Mouse (Mus musculus) lung, embryonic 15.5 days (tissue): Measurements from ENCODE around the gene Inf2. TPM values are rescaled to one million over a fixed set of nuclear protein-coding genes. Genes with fewer than 3 reads are reported as not detected.
A peak's percentile ranks its signal among the peaks of the same experiment; 100 is the strongest.

ENCODE experiments used
- ATAC-seq: fragments of 200-750 bp; cut with Nextera tagmentation; 2 replicates; pipeline ENCODE4 v1.8.0; 2017; ENCODE audit warnings: moderate number of reproducible peaks, borderline replicate concordance; ENCODE audit not compliant: low FRiP score, low TSS enrichment; ENCODE audit errors: extremely low read depth
- H3K27ac ChIP-seq: fragments of 300-500 bp; sonication (generic); 2 replicates; pipeline ENCODE4 v1.5.1; 2015; ENCODE audit warnings: moderate library complexity, mild to moderate bottlenecking, inconsistent platforms
- H3K27me3 ChIP-seq: fragments of 300-500 bp; sonication (generic); 2 replicates; pipeline ENCODE4 v1.6.1; 2015; ENCODE audit warnings: inconsistent platforms
- H3K36me3 ChIP-seq: fragments of 300-500 bp; sonication (generic); 2 replicates; pipeline ENCODE4 v1.6.1; 2015; ENCODE audit warnings: inconsistent platforms
- H3K4me1 ChIP-seq: fragments of 300-500 bp; sonication (generic); 2 replicates; pipeline ENCODE4 v1.6.1; 2015; ENCODE audit warnings: inconsistent platforms
- H3K4me2 ChIP-seq: fragments of 300-500 bp; sonication (generic); 2 replicates; pipeline ENCODE4 v1.6.1; 2015; ENCODE audit warnings: inconsistent platforms, mild to moderate bottlenecking, moderate library complexity
- H3K4me3 ChIP-seq: fragments of 300-500 bp; sonication (generic); 2 replicates; pipeline ENCODE4 v1.5.1; 2015; ENCODE audit warnings: mild to moderate bottlenecking, inconsistent platforms
- H3K9ac ChIP-seq: fragments of 300-500 bp; sonication (generic); 2 replicates; pipeline ENCODE4 v1.6.1; 2015; ENCODE audit warnings: inconsistent platforms
- H3K9me3 ChIP-seq: fragments of 300-500 bp; sonication (generic); 2 replicates; pipeline ENCODE4 v1.6.1; 2016; ENCODE audit warnings: inconsistent platforms
- WGBS: fragments of 180-500 bp; shearing (Covaris S2); methylation state at CpG from one replicate; pipeline ENCODE4 v1.1.7; 2015; 5-methylcytosine and 5-hydroxymethylcytosine counted together
- polyA plus RNA-seq: library from polyadenylated mRNA; unstranded; fragments of >200 nt; fragmentation: Nextera tagmentation; extraction: Ambion mirVana; gene quantifications from 2 replicates; pipeline ENCODE4 v1.2.1, GENCODE M21; 2015

The Inf2 gene
- polyA plus RNA-seq, 1 experiment from 2014 or later: 3.7 TPM

DNA sequence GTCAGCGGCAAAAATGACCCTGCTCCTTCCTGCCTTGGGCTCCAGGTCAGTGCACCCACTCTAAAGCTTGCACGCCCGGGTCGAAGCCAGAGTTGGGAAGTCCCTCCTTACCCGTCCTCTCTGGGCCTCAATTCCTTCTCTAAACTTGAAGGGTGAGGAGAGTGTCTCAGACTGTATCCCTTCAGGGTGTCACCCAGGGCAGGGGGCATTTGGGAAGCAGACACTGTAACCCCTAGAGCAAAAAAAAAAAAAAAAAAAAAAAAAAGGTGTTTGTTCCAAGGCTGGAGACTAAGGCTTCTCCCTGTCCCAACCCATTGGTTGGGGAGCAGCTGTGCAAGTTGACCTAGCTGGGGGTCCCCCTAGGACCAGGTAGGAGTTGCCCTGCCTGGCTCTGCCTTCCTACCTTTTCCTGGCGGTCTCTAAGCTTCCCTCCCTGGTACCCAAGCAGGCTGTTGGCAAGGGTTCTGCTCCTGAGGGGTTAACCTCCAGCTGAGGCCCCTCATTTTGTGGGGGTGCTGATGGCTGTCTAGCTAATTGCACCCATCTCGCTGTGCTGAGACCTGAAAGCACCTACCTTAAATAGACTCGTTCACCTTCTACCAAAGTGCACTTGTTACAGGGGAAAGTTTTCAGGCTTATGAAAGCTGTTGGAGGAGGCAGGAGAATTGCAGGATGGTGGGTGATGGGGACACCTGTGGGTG is 1.1 kb downstream of the Inf2 start:
- H3K9me3 ChIP-seq: no peaks in the 10 kb centered on the region
- H3K27ac ChIP-seq: no peak overlapping the region
- peaks cover 59% of the 10 kb centered on the region for H3K4me1 ChIP-seq
- no peak; the same call in 1 of the 2 replicates for ATAC-seq
- peak overlapping the region; percentile 93 for H3K4me2 ChIP-seq
- WGBS: 53% methylated on average over 8 of the region's 8 CpGs
- H3K4me3 ChIP-seq: peak overlapping the region; percentile 52
- peak overlapping the region; percentile 54; the same call in 1 of the 2 replicates for H3K9ac ChIP-seq
- H3K27me3 ChIP-seq: 0 out of 2 replicates have a peak, but pooled peaks cover 3% of the 10 kb centered on the region
- no peaks in the 10 kb centered on the region for H3K36me3 ChIP-seq

GRCm38 (mm10) chr12:112590566-112591239 is 2.1 kb downstream of the Inf2 start:
- Histone ChIP-seq H3K27ac (no peak overlapping the region), H3K27me3 (0 out of 2 replicates have a peak, but pooled peaks cover 3% of the 10 kb centered on the region), H3K4me1 (peaks cover 69% of the 10 kb centered on the region), H3K9ac (no peak overlapping the region), H3K4me2 (no peak overlapping the region), H3K4me3 (no peak overlapping the region), H3K9me3 (no peaks in the 10 kb centered on the region), H3K36me3 (no peaks in the 10 kb centered on the region)
- no peak for ATAC-seq
- 59% methylated on average over 8 of the region's 8 CpGs for WGBS

DNA sequence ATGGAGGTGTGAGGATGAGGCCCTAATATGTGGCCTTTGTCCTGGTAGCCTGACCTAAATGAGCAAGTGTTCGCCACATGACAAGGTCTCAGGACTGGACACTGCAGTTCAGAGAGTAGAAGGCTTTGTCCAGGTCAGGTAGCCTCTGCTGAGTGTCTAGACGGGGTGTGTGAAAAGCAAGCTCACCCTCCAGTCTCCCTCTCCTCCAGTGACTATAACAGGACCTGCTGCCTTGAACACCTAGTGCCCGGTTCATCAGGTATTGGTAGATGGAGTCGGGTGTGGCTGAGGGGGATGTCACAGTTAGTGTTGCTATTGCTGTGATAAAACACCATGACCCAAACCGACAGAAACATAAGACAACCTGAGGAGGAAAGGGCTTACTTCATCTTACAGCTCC is 2.7 kb downstream of the Inf2 start:
- Histone ChIP-seq H3K9me3 (no peaks in the 10 kb centered on the region), H3K4me3 (no peak overlapping the region), H3K4me2 (no peak overlapping the region), H3K27ac (no peak overlapping the region), H3K9ac (no peak overlapping the region), H3K4me1 (peaks cover 72% of the 10 kb centered on the region), H3K36me3 (no peaks in the 10 kb centered on the region), H3K27me3 (0 out of 2 replicates have a peak, but pooled peaks cover 3% of the 10 kb centered on the region)
- no peak for ATAC-seq
- 84% methylated on average over 5 of the region's 5 CpGs for WGBS

DNA sequence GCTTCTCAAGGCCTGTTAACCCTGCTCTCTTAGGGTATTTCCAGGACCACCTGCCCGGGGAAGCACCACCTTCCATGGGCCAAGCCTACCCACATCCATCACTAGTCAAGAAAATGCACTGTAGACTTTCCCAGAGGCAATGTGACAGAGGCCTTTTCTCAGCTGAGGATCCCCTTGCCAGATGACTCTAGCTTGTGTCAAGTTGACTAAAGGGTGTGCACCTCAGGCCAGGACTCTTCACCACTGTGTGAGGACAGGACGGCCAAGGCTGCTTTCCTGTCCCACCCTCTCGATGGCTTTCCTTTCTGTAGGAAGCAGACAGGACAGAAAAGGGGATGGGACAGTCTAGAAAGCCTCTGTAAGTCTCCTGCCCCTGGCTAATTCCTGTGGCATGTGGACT is 3.1 kb downstream of the Inf2 start:
- no peak for ATAC-seq
- Histone ChIP-seq H3K4me3 (no peak overlapping the region), H3K9me3 (no peaks in the 10 kb centered on the region), H3K9ac (no peak overlapping the region), H3K27ac (no peak overlapping the region), H3K27me3 (0 out of 2 replicates have a peak, but pooled peaks cover 3% of the 10 kb centered on the region), H3K4me2 (no peak overlapping the region), H3K4me1 (peaks cover 72% of the 10 kb centered on the region), H3K36me3 (no peaks in the 10 kb centered on the region)
- WGBS: 72% methylated on average over 3 of the region's 3 CpGs

GRCm38 (mm10) chr12:112592985-112593734 is 4.6 kb downstream of the Inf2 start:
- H3K36me3 ChIP-seq: no peaks in the 10 kb centered on the region
- H3K9me3 ChIP-seq: no peaks in the 10 kb centered on the region
- no peak for ATAC-seq
- no peak overlapping the region; the same call in 1 of the 2 replicates for H3K4me2 ChIP-seq
- no peaks in the 10 kb centered on the region for H3K27me3 ChIP-seq
- no peak overlapping the region for H3K9ac ChIP-seq
- peak overlapping the region; percentile 42 for H3K27ac ChIP-seq
- no peak overlapping the region for H3K4me3 ChIP-seq
- 54% methylated on average over 21 of the region's 21 CpGs for WGBS
- H3K4me1 ChIP-seq: peaks cover 60% of the 10 kb centered on the region

GRCm38 (mm10) chr12:112593951-112594915 is 5.6 kb downstream of the Inf2 start:
- Histone ChIP-seq H3K4me2 (no peak overlapping the region), H3K36me3 (no peaks in the 10 kb centered on the region), H3K9ac (no peak overlapping the region), H3K4me1 (peaks cover 59% of the 10 kb centered on the region), H3K9me3 (no peaks in the 10 kb centered on the region), H3K4me3 (no peak overlapping the region), H3K27me3 (no peaks in the 10 kb centered on the region), H3K27ac (peak overlapping the region; percentile 79)
- WGBS: 46% methylated on average over 16 of the region's 16 CpGs
- ATAC-seq: peak; percentile 11; the same call in 1 of the 2 replicates

GRCm38 (mm10) chr12:112594989-112595388 is 6.4 kb downstream of the Inf2 start:
- no peaks in the 10 kb centered on the region for H3K9me3 ChIP-seq
- H3K4me3 ChIP-seq: no peak overlapping the region
- H3K4me1 ChIP-seq: peaks cover 52% of the 10 kb centered on the region
- no peak overlapping the region for H3K4me2 ChIP-seq
- H3K36me3 ChIP-seq: no peaks in the 10 kb centered on the region
- ATAC-seq: no peak
- no peaks in the 10 kb centered on the region for H3K27me3 ChIP-seq
- WGBS: 31% methylated on average over 4 of the region's 4 CpGs
- peak overlapping the region; percentile 79 for H3K27ac ChIP-seq
- no peak overlapping the region for H3K9ac ChIP-seq

DNA sequence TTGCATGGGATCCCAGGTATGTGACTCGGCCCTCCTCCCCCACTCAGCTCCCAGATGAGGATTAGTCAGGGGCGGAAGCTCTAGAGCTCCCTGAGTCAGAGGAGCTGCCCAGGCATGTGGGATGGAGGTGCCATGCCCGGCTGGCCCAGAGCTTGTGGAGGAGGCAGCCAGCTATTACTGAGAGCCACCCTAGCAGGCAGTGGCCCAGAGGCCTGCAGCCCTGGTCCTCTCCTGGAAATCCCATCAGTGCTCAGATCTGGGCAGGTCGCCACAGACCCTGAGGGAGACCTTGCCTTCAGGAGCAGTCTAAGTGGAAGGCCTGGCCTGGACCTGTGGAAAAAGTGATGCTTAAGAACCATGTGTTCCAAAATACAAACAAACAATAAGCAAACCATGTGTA is 7.0 kb downstream of the Inf2 start:
- Histone ChIP-seq H3K9ac (no peak overlapping the region), H3K27ac (peak overlapping the region; percentile 79)

GRCm38 (mm10) chr12:112596454-112596853 is 7.9 kb downstream of the Inf2 start:
- H3K27me3 ChIP-seq: no peaks in the 10 kb centered on the region
- H3K36me3 ChIP-seq: no peaks in the 10 kb centered on the region
- H3K9ac ChIP-seq: no peak overlapping the region; the same call in 1 of the 2 replicates
- H3K4me1 ChIP-seq: peaks cover 50% of the 10 kb centered on the region
- H3K27ac ChIP-seq: no peak overlapping the region
- no peak overlapping the region for H3K4me2 ChIP-seq
- no peak overlapping the region for H3K4me3 ChIP-seq
- no peak for ATAC-seq
- H3K9me3 ChIP-seq: no peaks in the 10 kb centered on the region
- WGBS: 57% methylated on average over 9 of the region's 9 CpGs

More for the DNA sequence above, 7.0 kb downstream of the Inf2 start:
- H3K36me3 ChIP-seq: no peaks in the 10 kb centered on the region
- peaks cover 50% of the 10 kb centered on the region for H3K4me1 ChIP-seq
- WGBS: 69% methylated on average over 4 of the region's 4 CpGs
- H3K9me3 ChIP-seq: no peaks in the 10 kb centered on the region
- no peak for ATAC-seq
- no peaks in the 10 kb centered on the region for H3K27me3 ChIP-seq
- no peak overlapping the region for H3K4me3 ChIP-seq
- no peak overlapping the region for H3K4me2 ChIP-seq

DNA sequence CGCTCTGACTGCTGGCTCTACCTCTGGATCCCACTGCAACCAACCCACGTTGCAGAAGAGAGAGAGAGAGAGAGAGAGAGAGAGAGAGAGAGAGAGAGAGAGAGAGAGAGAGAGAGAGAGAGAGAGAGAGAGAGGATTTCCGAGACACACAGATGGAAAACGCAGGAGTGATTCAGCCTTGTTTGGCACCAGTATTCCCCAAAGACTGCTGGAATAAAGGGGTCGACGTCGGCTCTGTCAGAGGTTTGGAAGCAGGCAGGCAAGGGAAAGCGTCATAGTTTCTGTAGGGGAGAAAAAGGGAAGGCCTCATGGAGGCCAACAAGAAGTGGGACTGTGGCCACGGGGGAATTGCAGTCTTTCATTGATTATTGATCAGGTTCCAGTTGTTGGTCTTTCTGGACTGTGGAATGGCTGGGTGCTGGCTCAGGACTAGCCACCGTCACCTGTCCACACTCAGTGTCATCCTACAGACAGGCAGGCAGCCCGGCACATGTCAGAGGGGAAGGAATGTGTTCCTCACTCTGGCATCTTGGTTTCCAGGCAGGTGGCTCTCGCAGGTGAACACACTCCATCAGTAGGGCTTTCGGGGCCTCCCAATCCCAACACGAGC is 8.4 kb downstream of the Inf2 start:
- WGBS: 71% methylated on average over 14 of the region's 14 CpGs

GRCm38 (mm10) chr12:112597618-112598017 is 9.0 kb downstream of the Inf2 start:
- Histone ChIP-seq H3K36me3 (no peaks in the 10 kb centered on the region), H3K4me1 (peaks cover 41% of the 10 kb centered on the region), H3K4me3 (no peak overlapping the region), H3K9ac (no peak overlapping the region), H3K27ac (no peak overlapping the region), H3K9me3 (no peaks in the 10 kb centered on the region), H3K27me3 (no peaks in the 10 kb centered on the region), H3K4me2 (no peak overlapping the region)
- 87% methylated on average over 8 of the region's 8 CpGs for WGBS
- no peak for ATAC-seq

More for the DNA sequence above, 8.4 kb downstream of the Inf2 start:
- no peak for ATAC-seq
- Histone ChIP-seq H3K36me3 (no peaks in the 10 kb centered on the region), H3K9ac (no peak overlapping the region), H3K4me2 (no peak overlapping the region), H3K27ac (no peak overlapping the region), H3K4me1 (peaks cover 47% of the 10 kb centered on the region), H3K27me3 (no peaks in the 10 kb centered on the region), H3K4me3 (no peak overlapping the region), H3K9me3 (no peaks in the 10 kb centered on the region)
